Mouse (Mus musculus) spleen, postnatal 14 days (tissue): ENCODE measurements around the gene Eif2b4.

Experiments
- DNase-seq, 2 experiments: peaks; one replicate each; pipeline ENCODE4 v3.0.0; 2021 to 2022; ENCODE audit warnings: low spot score in 2 of 2

Gene Eif2b4

GRCm38 (mm10) chr5:31199893-31200292 lies 6.7 kb upstream of the Eif2b4 start:
- no peak for DNase-seq

GRCm38 (mm10) chr5:31199321-31199892 lies 6.2 kb upstream of the Eif2b4 start:
- no peak for DNase-seq

- DNase-seq: no peak
These were observed 5.5 kb upstream of the Eif2b4 start for GRCm38 (mm10) chr5:31198616-31199320.

GRCm38 (mm10) chr5:31198170-31198569 lies 4.9 kb upstream of the Eif2b4 start:
- DNase-seq: no peak

GRCm38 (mm10) chr5:31197072-31197471 lies 3.8 kb upstream of the Eif2b4 start:
- no peak for DNase-seq

GRCm38 (mm10) chr5:31196207-31196606 lies 3.0 kb upstream of the Eif2b4 start:
- DNase-seq: no peak

GRCm38 (mm10) chr5:31195671-31196070 lies 2.4 kb upstream of the Eif2b4 start:
- DNase-seq: no peak

- no peak for DNase-seq
These were observed 1.6 kb upstream of the Eif2b4 start for GRCm38 (mm10) chr5:31194486-31195485.

GRCm38 (mm10) chr5:31193631-31194281 lies 526 bp upstream of the Eif2b4 start:
- DNase-seq: no peak

- no peak for DNase-seq
These were observed 938 bp downstream of the Eif2b4 start for GRCm38 (mm10) chr5:31192045-31192938.

- no peak for DNase-seq
These were observed 3.0 kb downstream of the Eif2b4 start for GRCm38 (mm10) chr5:31190201-31190600.

- no peak for DNase-seq
These were observed 4.9 kb downstream of the Eif2b4 start for GRCm38 (mm10) chr5:31188223-31188840.

- DNase-seq: no peak
These were observed 9.6 kb downstream of the Eif2b4 start for GRCm38 (mm10) chr5:31183678-31184077.

GRCm38 (mm10) chr5:31181183-31181770 lies 12.0 kb downstream of the Eif2b4 start:
- DNase-seq: no peak

- peak; percentile 85 to 92 for DNase-seq
These were observed 13.2 kb downstream of the Eif2b4 start, which contains the start of the genes Gm29609 and Gtf3c2 for GRCm38 (mm10) chr5:31179766-31180630. Gene Gm29609, minus strand, starts transcription at chr5:31179911. Gene Gtf3c2, minus strand, starts transcription at chr5:31180144.

- no peak for DNase-seq
These were observed 13.9 kb downstream of the Eif2b4 start for GRCm38 (mm10) chr5:31179301-31179765.

GRCm38 (mm10) chr5:31168630-31169029 lies 24.6 kb downstream of the Eif2b4 start:
- DNase-seq: no peak

GRCm38 (mm10) chr5:31164878-31165277 lies 28.4 kb downstream of the Eif2b4 start:
- DNase-seq: no peak

- no peak for DNase-seq
These were observed 30.8 kb downstream of the Eif2b4 start for GRCm38 (mm10) chr5:31162462-31162861.
